In the genomic region with DNA sequence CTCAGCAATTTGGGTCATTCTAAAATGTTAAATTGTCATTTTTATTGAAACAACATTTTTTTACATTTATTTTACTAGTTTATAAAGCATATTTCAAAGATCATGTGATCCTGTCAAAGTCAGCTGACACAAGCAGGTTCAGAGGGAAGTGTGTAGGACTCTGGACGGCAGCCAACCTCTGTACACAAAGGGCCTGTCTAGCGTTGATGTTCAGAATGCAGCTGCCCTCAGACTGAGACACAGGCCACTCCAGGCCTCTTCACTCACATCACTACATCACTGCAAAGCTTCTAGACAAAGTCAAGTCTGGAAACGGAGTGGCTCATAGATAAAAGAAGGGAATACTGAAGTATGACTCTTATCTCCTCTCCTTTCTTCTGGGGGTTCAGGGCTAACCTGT, we compare ENCODE assay signal across 9 mouse cellular contexts.
DNase-seq lines count a peak whose midpoint lies in the region; ATAC-seq and TF ChIP-seq lines count a peak whose summit lies in the region.
"Had no signal": no experiment of that assay in that cellular context is flagged by ENCODE, and none has a peak within 500 bp of the region (broad histone marks: within the 10 kb centered on the region; RNA-seq: fewer than 3 reads in every experiment).

No protein-coding gene starts in this region.

- no peaks in the 10 kb centered on the region for H3K9me3 ChIP-seq in liver, embryonic 16.5 days (replicated peaks; ENCODE audit: control insufficient read depth, low read length)
- H3K9me3 ChIP-seq: limb, embryonic 13.5 days had no signal

- WGBS in liver, embryonic 16.5 days (ENCODE audit: insufficient replicate concordance): 24% methylated on average over 3 of the region's 3 CpGs

- H3K27ac ChIP-seq in liver, embryonic 16.5 days (ENCODE audit: low read length): no peak overlapping the region
- no peak overlapping the region for H3K27ac ChIP-seq in left cerebral cortex, adult 2 months
- H3K27ac ChIP-seq: limb, embryonic 13.5 days had no signal

- peak; percentile 12 for DNase-seq in heart, postnatal 4 days
- no peak for DNase-seq in heart, adult 11 months
- DNase-seq in liver: no peak
- DNase-seq in brain, embryonic 14.5 days (ENCODE audit: low read depth): peak; percentile 83
- DNase-seq in kidney, postnatal 14 days: peak; percentile 43
- no peak for DNase-seq in left cerebral cortex, adult 2 months (ENCODE audit: extremely low spot score in 1 of 2, low spot score in 2 of 2)
- DNase-seq in gastrocnemius, postnatal 36 days: no peak

- no peak overlapping the region for H3K9ac ChIP-seq in liver, embryonic 16.5 days (ENCODE audit: low read depth, low read length)
- H3K9ac ChIP-seq: limb, embryonic 13.5 days had no signal

- no peaks in the 10 kb centered on the region for H3K36me3 ChIP-seq in liver, embryonic 16.5 days (ENCODE audit: control insufficient read depth, insufficient read depth)
- H3K36me3 ChIP-seq: limb, embryonic 13.5 days had no signal

- H3K4me1 ChIP-seq in liver, embryonic 16.5 days (ENCODE audit: control insufficient read depth, low read depth, low read length): no peaks in the 10 kb centered on the region

- no peak overlapping the region for H3K4me3 ChIP-seq in liver, embryonic 16.5 days (ENCODE audit: low read depth, low read length)
- H3K4me3 ChIP-seq in left cerebral cortex, adult 2 months: no peak overlapping the region
- H3K4me3 ChIP-seq: limb, embryonic 13.5 days had no signal

- intact Hi-C loops in left cerebral cortex, adult 2 months (cut with DNase I): no loop called here
- intact Hi-C loops in gastrocnemius, postnatal 36 days (cut with DNase I): no loop called here

- TF ChIP-seq CTCF in brain, embryonic 14.5 days (IDR thresholded peaks at IDR 0.05; ENCODE audit: borderline replicate concordance, extremely low read depth, insufficient read depth, insufficient read length): no peak
- TF ChIP-seq CTCF in left cerebral cortex, adult 2 months (IDR thresholded peaks at IDR 0.05): no peak

- 0 out of 2 replicates have a peak, but pooled peaks have one; percentile 30 for ATAC-seq in liver, embryonic 16.5 days (ENCODE audit: low read depth)

- H3K4me2 ChIP-seq in liver, embryonic 16.5 days (ENCODE audit: low read depth, low read length): no peak overlapping the region
- H3K4me2 ChIP-seq: limb, embryonic 13.5 days had no signal

- TF ChIP-seq POLR2A in brain, embryonic 14.5 days (IDR thresholded peaks at IDR 0.05; ENCODE audit: borderline replicate concordance, extremely low read depth, insufficient read depth, insufficient read length, poor library complexity, severe bottlenecking): no peak

- H3K27me3 ChIP-seq in liver, embryonic 16.5 days (ENCODE audit: control insufficient read depth, insufficient read depth, low read depth, low read length): no peaks in the 10 kb centered on the region

Comparison
In these comparisons a context has a peak if more than half of its experiments do, and no peak if none do; other contexts are left out.
1. DNase-seq: peak in heart, postnatal 4 days (single experiment), brain, embryonic 14.5 days (single experiment) and kidney, postnatal 14 days (single experiment); none in heart, adult 11 months (single experiment), liver (single experiment), left cerebral cortex, adult 2 months (0 of 2) and gastrocnemius, postnatal 36 days (0 of 2).